Mouse (Mus musculus): Measurements from ENCODE around the gene Tekt1. TPM values are rescaled to one million over a fixed set of nuclear protein-coding genes. Genes with fewer than 3 reads are reported as not detected.
A peak's percentile ranks its signal among the peaks of the same experiment; 100 is the strongest.
"Not testable (repeated sequence)": the region's sequence is repeated elsewhere in the genome, so short reads cannot be mapped to it uniquely, and the experiment has no call there.

The Tekt1 gene
- total and polyA plus RNA-seq, 3 experiments = not detected

DNA sequence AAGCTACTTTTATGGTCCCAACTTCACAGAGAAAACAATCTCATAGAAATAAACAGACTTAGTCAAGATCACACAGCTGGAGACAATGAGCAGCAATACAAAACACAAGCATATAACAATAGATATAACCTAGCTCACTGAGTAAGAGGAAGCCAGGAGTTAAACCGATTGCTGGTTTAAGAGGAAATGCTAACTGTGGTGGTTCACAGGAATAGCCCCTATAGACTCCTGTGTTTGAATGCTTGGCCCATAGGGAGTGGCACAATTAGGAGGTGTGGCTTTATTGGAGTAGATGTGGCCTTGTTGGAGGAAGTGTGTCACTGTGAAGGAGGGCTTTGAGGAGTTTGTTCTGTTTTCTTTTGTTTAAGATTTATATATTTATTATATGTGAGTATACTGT is 10.0 kb downstream of the Tekt1 start:
- H3K4me1 ChIP-seq (ENCODE audit: insufficient read depth, low read depth, low read length) = peaks cover 5% of the 10 kb centered on the region
- no peaks in the 10 kb centered on the region for H3K9me3 ChIP-seq (replicated peaks)
- no peak for DNase-seq (ENCODE audit: low spot score)
- TF ChIP-seq GATA2 (IDR thresholded peaks at IDR 0.05; ENCODE audit: borderline replicate concordance, low read depth, low read length) = no peak
- no peak for TF ChIP-seq CTCF (IDR thresholded peaks at IDR 0.05; ENCODE audit: low read depth, low read length)
- TF ChIP-seq GATA1 (IDR thresholded peaks at IDR 0.05; ENCODE audit: borderline replicate concordance, low read length) = no peak
- TF ChIP-seq TAL1 (conservative IDR thresholded peaks at IDR 0.05; ENCODE audit: low read depth, low read length) = no peak
- TF ChIP-seq POLR2AphosphoS5 (IDR thresholded peaks at IDR 0.05; ENCODE audit: insufficient replicate concordance, low read depth, low read length) = no peak
- H3K36me3 ChIP-seq (replicated peaks) = no peaks in the 10 kb centered on the region
- H3K4me3 ChIP-seq (ENCODE audit: low read depth, low read length) = no peak overlapping the region
- ATAC-seq (ENCODE audit: extremely low read depth, insufficient number of reproducible peaks, low FRiP score, poor library complexity, severe bottlenecking) = no peak
- peaks cover 21% of the 10 kb centered on the region for H3K27me3 ChIP-seq (ENCODE audit: insufficient read depth, low read length)

- H3K27me3 ChIP-seq (ENCODE audit: insufficient read depth, low read length) = peaks cover 23% of the 10 kb centered on the region
- no peak overlapping the region for H3K4me3 ChIP-seq (ENCODE audit: low read depth, low read length)
- no peak for DNase-seq (ENCODE audit: low spot score)
- H3K9me3 ChIP-seq (replicated peaks) = no peaks in the 10 kb centered on the region
- no peak for ATAC-seq (ENCODE audit: extremely low read depth, insufficient number of reproducible peaks, low FRiP score, poor library complexity, severe bottlenecking)
- TF ChIP-seq GATA1 (IDR thresholded peaks at IDR 0.05; ENCODE audit: borderline replicate concordance, low read length) (no peak), POLR2AphosphoS5 (IDR thresholded peaks at IDR 0.05; ENCODE audit: insufficient replicate concordance, low read depth, low read length) (no peak)
- no peaks in the 10 kb centered on the region for H3K4me1 ChIP-seq (ENCODE audit: insufficient read depth, low read depth, low read length)
- H3K36me3 ChIP-seq (replicated peaks) = no peaks in the 10 kb centered on the region
These were observed 12.6 kb downstream of the Tekt1 start for GRCm38 (mm10) chr11:72349652-72350051.

- Histone ChIP-seq H3K4me3 (ENCODE audit: low read depth, low read length) (no peak overlapping the region), H3K4me1 (ENCODE audit: insufficient read depth, low read depth, low read length) (no peaks in the 10 kb centered on the region), H3K9me3 (replicated peaks) (no peaks in the 10 kb centered on the region), H3K36me3 (replicated peaks) (no peaks in the 10 kb centered on the region), H3K27me3 (ENCODE audit: insufficient read depth, low read length) (peaks cover 25% of the 10 kb centered on the region)
- no peak for ATAC-seq (ENCODE audit: extremely low read depth, insufficient number of reproducible peaks, low FRiP score, poor library complexity, severe bottlenecking)
- DNase-seq (ENCODE audit: low spot score) = no peak
- TF ChIP-seq GATA1 (IDR thresholded peaks at IDR 0.05; ENCODE audit: borderline replicate concordance, low read length) = no peak
- no peak for TF ChIP-seq TAL1 (conservative IDR thresholded peaks at IDR 0.05; ENCODE audit: low read depth, low read length)
- no peak for TF ChIP-seq CTCF (IDR thresholded peaks at IDR 0.05; ENCODE audit: low read depth, low read length)
- TF ChIP-seq GATA2 (IDR thresholded peaks at IDR 0.05; ENCODE audit: borderline replicate concordance, low read depth, low read length) = no peak
- TF ChIP-seq POLR2AphosphoS5 (IDR thresholded peaks at IDR 0.05; ENCODE audit: insufficient replicate concordance, low read depth, low read length) = no peak
These were observed 13.2 kb downstream of the Tekt1 start for GRCm38 (mm10) chr11:72349016-72349415.

DNA sequence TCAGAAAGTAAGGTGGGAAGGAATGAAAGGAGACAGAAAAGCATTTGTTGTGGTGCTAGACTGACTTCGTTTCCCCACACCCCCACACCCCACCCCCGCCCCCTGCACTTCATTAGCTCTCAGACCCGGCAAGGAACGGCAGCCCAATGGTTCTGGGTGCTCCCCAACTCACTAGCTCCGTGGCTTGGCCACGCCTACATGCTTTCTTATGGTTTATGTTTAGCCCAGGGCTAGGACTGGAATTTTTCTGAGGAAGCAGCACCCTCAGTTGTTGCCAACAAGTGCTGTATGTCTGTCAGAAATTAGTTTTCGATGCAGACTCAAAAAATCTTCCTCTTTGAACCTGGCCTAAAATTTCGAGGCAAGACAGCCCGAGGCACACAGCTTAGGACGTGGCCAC is 13.7 kb downstream of the Tekt1 start:
- Histone ChIP-seq H3K36me3 (replicated peaks) (no peaks in the 10 kb centered on the region), H3K4me3 (ENCODE audit: low read depth, low read length) (no peak overlapping the region), H3K9me3 (replicated peaks) (no peaks in the 10 kb centered on the region), H3K27me3 (ENCODE audit: insufficient read depth, low read length) (peaks cover 27% of the 10 kb centered on the region), H3K4me1 (ENCODE audit: insufficient read depth, low read depth, low read length) (no peaks in the 10 kb centered on the region)
- no peak for DNase-seq (ENCODE audit: low spot score)
- TF ChIP-seq POLR2AphosphoS5 (IDR thresholded peaks at IDR 0.05; ENCODE audit: insufficient replicate concordance, low read depth, low read length) (no peak), CTCF (IDR thresholded peaks at IDR 0.05; ENCODE audit: low read depth, low read length) (no peak), GATA1 (IDR thresholded peaks at IDR 0.05; ENCODE audit: borderline replicate concordance, low read length) (no peak), GATA2 (IDR thresholded peaks at IDR 0.05; ENCODE audit: borderline replicate concordance, low read depth, low read length) (no peak), TAL1 (conservative IDR thresholded peaks at IDR 0.05; ENCODE audit: low read depth, low read length) (no peak)
- ATAC-seq (ENCODE audit: extremely low read depth, insufficient number of reproducible peaks, low FRiP score, poor library complexity, severe bottlenecking) = no peak

DNA sequence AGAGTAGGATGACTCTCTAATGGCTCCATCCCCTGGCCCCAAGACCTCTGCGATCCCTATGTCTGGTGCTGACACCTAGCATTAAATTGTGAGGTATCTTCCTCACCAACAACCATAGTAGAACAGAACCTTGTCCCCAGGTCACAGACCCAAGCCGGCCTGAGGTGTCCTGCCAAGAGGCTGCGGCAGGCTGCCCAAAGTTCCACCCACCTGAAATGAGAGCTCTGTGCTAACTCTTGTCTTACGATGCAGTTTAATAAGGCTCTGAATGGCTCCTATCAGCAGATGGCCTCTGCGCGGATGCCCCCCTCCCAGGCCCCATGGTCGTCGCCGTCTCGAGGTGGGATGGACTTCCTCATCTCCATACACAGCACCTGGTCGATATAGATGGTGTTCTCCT is 17.8 kb downstream of the Tekt1 start:
- H3K36me3 ChIP-seq (replicated peaks) = no peaks in the 10 kb centered on the region
- TF ChIP-seq TAL1 (conservative IDR thresholded peaks at IDR 0.05; ENCODE audit: low read depth, low read length) = no peak
- no peak for TF ChIP-seq GATA1 (IDR thresholded peaks at IDR 0.05; ENCODE audit: borderline replicate concordance, low read length)
- no peak for TF ChIP-seq CTCF (IDR thresholded peaks at IDR 0.05; ENCODE audit: low read depth, low read length)
- TF ChIP-seq GATA2 (IDR thresholded peaks at IDR 0.05; ENCODE audit: borderline replicate concordance, low read depth, low read length) = no peak
- no peak for TF ChIP-seq POLR2AphosphoS5 (IDR thresholded peaks at IDR 0.05; ENCODE audit: insufficient replicate concordance, low read depth, low read length)
- no peak overlapping the region for H3K4me3 ChIP-seq (ENCODE audit: low read depth, low read length)
- H3K27me3 ChIP-seq (ENCODE audit: insufficient read depth, low read length) = peaks cover 24% of the 10 kb centered on the region
- ATAC-seq (ENCODE audit: extremely low read depth, insufficient number of reproducible peaks, low FRiP score, poor library complexity, severe bottlenecking) (no peak), DNase-seq (ENCODE audit: low spot score) (no peak)
- no peaks in the 10 kb centered on the region for H3K9me3 ChIP-seq (replicated peaks)
- H3K4me1 ChIP-seq (ENCODE audit: insufficient read depth, low read depth, low read length) = no peaks in the 10 kb centered on the region

DNA sequence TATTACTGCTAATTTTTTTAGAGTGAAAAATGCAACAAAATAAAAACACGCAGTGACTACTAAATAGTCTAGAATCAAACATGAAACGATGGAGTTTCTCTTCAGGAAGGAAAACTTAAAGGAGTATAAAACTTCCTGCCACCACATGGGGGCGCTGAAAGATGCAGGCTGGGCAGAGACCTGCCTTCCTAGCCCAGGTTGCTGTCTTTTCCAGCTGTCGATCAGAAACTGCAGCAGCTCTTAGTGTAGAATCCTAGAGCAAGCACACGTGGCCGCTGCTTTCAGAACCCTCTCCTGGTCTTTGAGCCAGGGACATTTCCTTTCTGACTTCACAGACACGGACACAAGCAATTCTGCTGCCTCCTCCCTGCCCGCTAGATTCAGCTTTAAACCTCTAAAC is 18.3 kb downstream of the Tekt1 start:
- ATAC-seq (ENCODE audit: extremely low read depth, insufficient number of reproducible peaks, low FRiP score, poor library complexity, severe bottlenecking) = no peak
- H3K36me3 ChIP-seq (replicated peaks) = no peaks in the 10 kb centered on the region
- no peak for TF ChIP-seq TAL1 (conservative IDR thresholded peaks at IDR 0.05; ENCODE audit: low read depth, low read length)
- TF ChIP-seq GATA1 (IDR thresholded peaks at IDR 0.05; ENCODE audit: borderline replicate concordance, low read length) = no peak
- no peak for TF ChIP-seq POLR2AphosphoS5 (IDR thresholded peaks at IDR 0.05; ENCODE audit: insufficient replicate concordance, low read depth, low read length)
- TF ChIP-seq CTCF (IDR thresholded peaks at IDR 0.05; ENCODE audit: low read depth, low read length) = no peak; the same call in 1 of the 2 replicates
- TF ChIP-seq GATA2 (IDR thresholded peaks at IDR 0.05; ENCODE audit: borderline replicate concordance, low read depth, low read length) = no peak
- peaks cover 27% of the 10 kb centered on the region for H3K27me3 ChIP-seq (ENCODE audit: insufficient read depth, low read length)
- H3K4me3 ChIP-seq (ENCODE audit: low read depth, low read length) = no peak overlapping the region
- DNase-seq (ENCODE audit: low spot score) = peak; percentile 21
- H3K4me1 ChIP-seq (ENCODE audit: insufficient read depth, low read depth, low read length) = no peaks in the 10 kb centered on the region
- H3K9me3 ChIP-seq (replicated peaks) = no peaks in the 10 kb centered on the region

- not testable (repeated sequence) for H3K4me1 ChIP-seq (ENCODE audit: insufficient read depth, low read depth, low read length); H3K9me3 ChIP-seq (replicated peaks); H3K4me3 ChIP-seq (ENCODE audit: low read depth, low read length); ATAC-seq (ENCODE audit: extremely low read depth, insufficient number of reproducible peaks, low FRiP score, poor library complexity, severe bottlenecking); H3K36me3 ChIP-seq (replicated peaks); DNase-seq (ENCODE audit: low spot score)
- H3K27me3 ChIP-seq (ENCODE audit: insufficient read depth, low read length) = peaks cover 25% of the 10 kb centered on the region
These were observed 19.0 kb downstream of the Tekt1 start for GRCm38 (mm10) chr11:72343238-72343625.

Measured in G1E (cell line).